7 mouse cellular contexts compared by ENCODE assay signal in the genomic region with DNA sequence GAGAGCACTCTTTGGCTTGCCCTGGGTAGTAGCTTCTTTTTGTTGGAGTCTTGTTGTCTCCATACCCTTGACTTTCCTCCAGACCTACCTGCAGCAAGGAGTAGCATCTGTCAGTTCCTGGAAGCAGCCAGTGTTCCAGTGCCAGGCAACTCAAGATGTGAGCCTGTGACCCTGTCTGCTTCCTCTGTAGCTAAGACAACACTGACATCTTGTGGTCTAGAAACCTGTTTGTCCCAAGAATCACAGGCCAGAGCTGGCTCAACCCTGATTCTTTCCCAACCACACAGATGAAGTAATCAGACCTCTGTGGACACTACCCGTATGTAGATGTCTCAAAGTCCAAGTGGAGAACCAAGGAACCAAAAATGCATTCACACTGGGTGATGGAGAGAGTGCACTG.
A peak's percentile ranks its signal among the peaks of the same experiment; 100 is the strongest.
DNase-seq lines count a peak whose midpoint lies in the region; ATAC-seq and TF ChIP-seq lines count a peak whose summit lies in the region.

No protein-coding gene starts in this region.

- 0 out of 2 replicates have a peak, but pooled peaks have one; percentile 2 for TF ChIP-seq CTCF in lung, postnatal 0 days (IDR thresholded peaks at IDR 0.05)
- no peak for TF ChIP-seq CTCF in lung, adult 2 months (IDR thresholded peaks at IDR 0.05; ENCODE audit: insufficient read depth, low read length)
- peak; percentile 88 for TF ChIP-seq CTCF in hindbrain, postnatal 0 days (IDR thresholded peaks at IDR 0.05; ENCODE audit: low read depth)

- no peak for TF ChIP-seq POLR2A in lung, adult 2 months (IDR thresholded peaks at IDR 0.05; ENCODE audit: borderline replicate concordance, extremely low read depth, low read depth, low read length)

- peak; percentile 7 for DNase-seq in lung, postnatal 0 days (ENCODE audit: low spot score)
- DNase-seq in lung, adult 2 months = no peak
- DNase-seq in cerebellum, adult 8-10 months = peak; percentile 4
- peak; percentile 84 for DNase-seq in hindbrain, postnatal 0 days (ENCODE audit: low spot score)
- peak; percentile 24 to 32 for DNase-seq in right cerebral cortex, adult 2 months (ENCODE audit: low spot score in 2 of 2)
- DNase-seq in c-Kit-positive CD71-positive TER-119-positive erythroid progenitor cells, embryonic 14.5 days (ENCODE audit: low spot score) = no peak

- H3K4me3 ChIP-seq in lung, postnatal 0 days (ENCODE audit: low read depth, low read length) = no peak overlapping the region
- H3K4me3 ChIP-seq in lung, adult 2 months (replicated peaks; ENCODE audit: extremely low read depth, low read depth, low read length) = no peak overlapping the region
- no peak overlapping the region for H3K4me3 ChIP-seq in hindbrain, postnatal 0 days (ENCODE audit: low read length)

- WGBS in lung, postnatal 0 days = 57% methylated on average over 1 of the region's 1 CpGs
- WGBS in lung, adult 2 months = 48% methylated on average over 1 of the region's 1 CpGs
- 55% methylated on average over 1 of the region's 1 CpGs for WGBS in hindbrain, postnatal 0 days

- no peak overlapping the region for H3K4me2 ChIP-seq in lung, postnatal 0 days (replicated peaks; ENCODE audit: low read depth, low read length)
- no peak overlapping the region for H3K4me2 ChIP-seq in hindbrain, postnatal 0 days (ENCODE audit: low read depth, low read length)

- H3K9me3 ChIP-seq in lung, postnatal 0 days (ENCODE audit: low read length) = no peaks in the 10 kb centered on the region
- no peaks in the 10 kb centered on the region for H3K9me3 ChIP-seq in hindbrain, postnatal 0 days (ENCODE audit: low read length)

- H3K27me3 ChIP-seq in lung, postnatal 0 days (replicated peaks; ENCODE audit: insufficient read depth, low read length) = no peaks in the 10 kb centered on the region
- H3K27me3 ChIP-seq in hindbrain, postnatal 0 days (ENCODE audit: insufficient read depth, low read length) = no peaks in the 10 kb centered on the region

- H3K4me1 ChIP-seq in lung, postnatal 0 days (ENCODE audit: insufficient read depth, low read depth, low read length) = no peaks in the 10 kb centered on the region
- H3K4me1 ChIP-seq in lung, adult 2 months (ENCODE audit: control insufficient read depth, insufficient read depth, low read length) = no peaks in the 10 kb centered on the region
- H3K4me1 ChIP-seq in hindbrain, postnatal 0 days (ENCODE audit: insufficient read depth, low read length) = no peaks in the 10 kb centered on the region

- no peak for TF ChIP-seq EP300 in lung, postnatal 0 days (IDR thresholded peaks at IDR 0.05)

- H3K36me3 ChIP-seq in lung, postnatal 0 days (ENCODE audit: insufficient read depth, low read length) = no peaks in the 10 kb centered on the region
- H3K36me3 ChIP-seq in hindbrain, postnatal 0 days (ENCODE audit: insufficient read depth, low read length) = no peaks in the 10 kb centered on the region

- H3K27ac ChIP-seq in lung, postnatal 0 days (ENCODE audit: low read length) = no peak overlapping the region
- no peak overlapping the region for H3K27ac ChIP-seq in hindbrain, postnatal 0 days

- no peak overlapping the region for H3K9ac ChIP-seq in lung, postnatal 0 days (replicated peaks; ENCODE audit: low read depth)
- H3K9ac ChIP-seq in hindbrain, postnatal 0 days (replicated peaks; ENCODE audit: low read length) = no peak overlapping the region

- no peak for ATAC-seq in lung, postnatal 0 days
- ATAC-seq in hindbrain, postnatal 0 days = peak; percentile 91
- ATAC-seq in granulocyte monocyte progenitor cell, adult 5-6 weeks (replicated peaks; ENCODE audit: poor library complexity, severe bottlenecking) = no peak

Comparison
In these comparisons a context has a peak if more than half of its experiments do, and no peak if none do; other contexts are left out.
1. DNase-seq: peak in lung, postnatal 0 days (single experiment), cerebellum, adult 8-10 months (single experiment), hindbrain, postnatal 0 days (single experiment) and right cerebral cortex, adult 2 months (2 of 2); none in lung, adult 2 months (single experiment) and c-Kit-positive CD71-positive TER-119-positive erythroid progenitor cells, embryonic 14.5 days (single experiment).